Mouse (Mus musculus) cerebellum, adult 2 months (tissue): ENCODE measurements at regions not wholly inside any gene's neighbourhood (a gene's known extent, or its start where the extent isn't known, plus 50 kb on each side); places are given as distances from the start of the nearest gene placed in this dataset.

Experiments used
- CTCF ChIP-seq: fragments of 200-500 bp; IDR thresholded peaks from 2 replicates; pipeline ENCODE4 v1.5.1; 2011; ENCODE audit warnings: low read depth, mild to moderate bottlenecking, control low read depth, low read length, moderate library complexity, borderline replicate concordance; ENCODE audit not compliant: insufficient read depth
- POLR2A ChIP-seq: fragments of 200-500 bp; IDR thresholded peaks from 2 replicates; pipeline ENCODE4 v1.6.1; 2011; ENCODE audit warnings: low read length, control low read depth, borderline replicate concordance; ENCODE audit not compliant: insufficient read depth

- TF ChIP-seq POLR2A (no peak), CTCF (no peak)
Measured at GRCm38 (mm10) chr11:111875406-111875805, 809.4 kb downstream of the Kcnj2 start.
